Mouse (Mus musculus) heart, embryonic 10.5 days (tissue): ENCODE measurements around the gene Tmem110. TPM values are rescaled to one million over a fixed set of nuclear protein-coding genes. Genes with fewer than 3 reads are reported as not detected.

Experiments used
- DNase-seq: peaks from one replicate; pipeline ENCODE4 v3.0.0-alpha.2; 2017; ENCODE audit warnings: low spot score
- H3K27ac ChIP-seq: fragments of 300-500 bp; sonication (generic); 2 replicates; pipeline ENCODE4 v1.5.1; 2016; ENCODE audit warnings: mild to moderate bottlenecking
- H3K27me3 ChIP-seq: fragments of 300-500 bp; sonication (generic); 2 replicates; pipeline ENCODE4 v1.6.1; 2016; ENCODE audit warnings: mild to moderate bottlenecking; ENCODE audit not compliant: poor library complexity, insufficient read depth, severe bottlenecking
- H3K36me3 ChIP-seq: fragments of 300-500 bp; sonication (generic); 2 replicates; pipeline ENCODE4 v1.6.1; 2016; ENCODE audit warnings: mild to moderate bottlenecking, moderate library complexity
- H3K4me1 ChIP-seq: fragments of 300-500 bp; sonication (generic); 2 replicates; pipeline ENCODE4 v1.6.1; 2016; ENCODE audit warnings: mild to moderate bottlenecking
- H3K4me3 ChIP-seq: fragments of 300-500 bp; sonication (generic); 2 replicates; pipeline ENCODE4 v1.5.1; 2016; ENCODE audit warnings: mild to moderate bottlenecking, moderate library complexity
- H3K9me3 ChIP-seq: fragments of 300-500 bp; sonication (generic); 2 replicates; pipeline ENCODE4 v1.6.1; 2016; ENCODE audit warnings: mild to moderate bottlenecking, moderate library complexity
- WGBS: fragments of 180-500 bp; shearing (Covaris S2); methylation state at CpG from one replicate; pipeline ENCODE4 v1.1.7; 2016; 5-methylcytosine and 5-hydroxymethylcytosine counted together
- polyA plus RNA-seq: library from polyadenylated mRNA; unstranded; fragments of >200 nt; fragmentation: Nextera tagmentation; extraction: Ambion mirVana; gene quantifications from 2 replicates; pipeline ENCODE4 v1.2.1, GENCODE M21; 2016

Tmem110 gene
- polyA plus RNA-seq, 1 experiment from 2014 or later: 25.1 TPM

- Histone ChIP-seq H3K9me3 (no peaks in the 10 kb centered on the region), H3K27ac (no peak overlapping the region), H3K36me3 (0 out of 2 replicates have a peak, but pooled peaks cover 2% of the 10 kb centered on the region), H3K4me1 (peaks cover 19% of the 10 kb centered on the region), H3K4me3 (no peak overlapping the region), H3K27me3 (peaks cover 10% of the 10 kb centered on the region; the same call in 1 of the 2 replicates)
- DNase-seq: no peak
- 11% methylated on average over 3 of the region's 3 CpGs for WGBS
These were observed 59.9 kb downstream of the Tmem110 start for GRCm38 (mm10) chr14:30885298-30885697.

DNA sequence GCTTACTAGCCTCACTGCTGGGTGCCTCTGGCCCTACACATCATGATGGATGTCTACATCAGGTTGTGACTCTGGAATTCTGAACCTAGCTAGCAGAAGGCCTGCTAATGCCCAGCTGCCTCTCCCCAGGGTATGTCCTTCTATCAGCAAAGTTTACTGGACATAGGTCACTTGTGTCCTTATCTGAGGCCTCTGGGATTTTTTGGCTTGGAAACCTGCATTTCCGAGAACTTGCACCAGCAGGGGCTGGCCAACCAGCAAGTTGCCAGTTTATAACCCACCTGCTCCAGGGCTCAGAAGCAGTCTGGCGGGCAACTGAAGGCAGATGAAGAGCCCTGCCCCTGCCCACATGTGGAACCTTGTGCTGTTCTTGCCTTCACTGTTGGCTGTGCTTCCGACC lies 60.8 kb downstream of the Tmem110 start, which contains the start of gene Itih4:
Itih4 (plus strand) TSS at position 273 of the 400 bp plus-strand sequence.
- Histone ChIP-seq H3K4me3 (no peak within 1 kb of the TSS), H3K27ac (no peak within 1 kb of the TSS), H3K36me3 (no peaks in the 10 kb centered on the region), H3K27me3 (peaks cover 10% of the 10 kb centered on the region; the same call in 1 of the 2 replicates), H3K4me1 (peaks cover 15% of the 10 kb centered on the region), H3K9me3 (no peaks in the 10 kb centered on the region)
- 68% methylated on average over 3 of the region's 3 CpGs for WGBS
- DNase-seq: no peak

DNA sequence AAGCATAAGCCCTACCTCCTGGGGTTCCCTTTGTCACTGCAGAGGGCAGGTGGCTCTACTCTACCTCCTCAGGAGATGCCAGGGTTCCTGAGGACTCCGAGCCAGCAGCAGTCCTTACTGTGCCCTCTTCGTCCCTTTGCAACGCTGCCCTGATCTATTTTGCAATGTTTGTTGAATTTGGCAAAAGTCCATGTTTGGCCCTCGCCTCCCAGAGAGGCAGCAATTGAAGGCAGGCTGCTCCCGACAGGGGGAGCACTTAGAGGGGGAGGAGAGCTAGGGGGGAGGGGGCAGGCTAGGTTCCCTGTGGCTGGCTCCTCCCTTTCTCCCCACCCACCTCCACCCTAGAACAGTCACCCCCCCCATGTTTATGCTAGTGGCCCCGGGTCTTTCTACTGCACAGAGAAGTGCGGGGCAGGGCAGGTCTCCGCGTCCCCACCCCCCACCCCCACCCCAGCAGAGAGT lies 62.9 kb downstream of the Tmem110 start:
- Histone ChIP-seq H3K27me3 (peaks cover 16% of the 10 kb centered on the region; the same call in 1 of the 2 replicates), H3K4me1 (peaks cover 9% of the 10 kb centered on the region), H3K27ac (peak overlapping the region; percentile 69; the same call in 1 of the 2 replicates), H3K36me3 (no peaks in the 10 kb centered on the region), H3K4me3 (no peak overlapping the region), H3K9me3 (no peaks in the 10 kb centered on the region)
- WGBS: 10% methylated on average over 8 of the region's 9 CpGs
- DNase-seq: no peak

DNA sequence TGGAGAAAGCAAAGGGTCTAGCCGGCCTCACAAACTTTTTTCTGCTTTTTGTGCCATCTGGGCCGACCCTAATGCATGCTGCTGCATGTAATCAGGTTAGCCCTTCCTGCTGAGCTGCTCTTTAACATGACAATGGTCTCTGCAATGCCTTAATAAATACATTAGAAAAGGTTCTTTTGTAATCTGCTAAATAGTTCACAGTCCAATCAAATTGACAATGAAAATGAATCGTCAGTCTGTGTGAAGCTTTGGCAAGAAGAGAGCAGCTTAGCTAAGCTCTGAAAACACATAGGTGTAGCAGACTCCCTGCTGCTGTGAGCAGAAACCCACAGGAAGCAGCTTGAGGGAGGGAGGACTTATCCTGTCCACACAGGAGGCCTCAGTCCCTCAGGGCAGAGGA lies 74.6 kb downstream of the Tmem110 start:
- Histone ChIP-seq H3K4me1 (peaks cover 7% of the 10 kb centered on the region), H3K27me3 (no peaks in the 10 kb centered on the region), H3K36me3 (no peaks in the 10 kb centered on the region), H3K9me3 (no peaks in the 10 kb centered on the region; the same call in 1 of the 2 replicates), H3K4me3 (no peak overlapping the region), H3K27ac (no peak overlapping the region)
- 63% methylated on average over 3 of the region's 3 CpGs for WGBS
- no peak for DNase-seq

GRCm38 (mm10) chr14:30902628-30903027 lies 77.2 kb downstream of the Tmem110 start:
- Histone ChIP-seq H3K36me3 (no peaks in the 10 kb centered on the region), H3K27ac (no peak overlapping the region), H3K4me3 (no peak overlapping the region), H3K9me3 (no peaks in the 10 kb centered on the region; the same call in 1 of the 2 replicates), H3K4me1 (no peaks in the 10 kb centered on the region), H3K27me3 (no peaks in the 10 kb centered on the region)
- WGBS: 84% methylated on average over 5 of the region's 5 CpGs
- DNase-seq: no peak

DNA sequence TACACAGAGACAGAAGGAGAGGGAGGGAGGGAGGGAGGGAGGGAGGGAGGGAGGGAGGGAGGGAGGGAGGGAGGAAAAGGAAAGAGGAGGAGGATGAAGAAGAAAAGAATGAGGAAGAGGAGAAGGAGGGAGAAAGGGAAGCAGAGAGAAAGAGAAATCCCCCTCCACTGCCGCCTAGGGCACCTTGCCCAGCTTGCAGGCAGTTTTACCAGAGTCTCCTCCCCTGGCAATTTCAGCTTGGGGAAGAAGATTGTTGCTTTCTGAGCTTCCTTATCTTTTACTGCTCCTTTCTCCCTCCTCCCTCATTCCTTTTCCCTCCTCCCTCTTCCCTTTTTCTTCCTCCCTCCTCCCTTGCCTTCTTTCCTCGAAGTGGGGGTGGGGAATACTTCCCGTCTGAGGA lies 77.6 kb downstream of the Tmem110 start:
- WGBS: 65% methylated on average over 3 of the region's 3 CpGs
- no peak for DNase-seq
- no peak overlapping the region for H3K4me3 ChIP-seq
- H3K27me3 ChIP-seq: no peaks in the 10 kb centered on the region
- no peaks in the 10 kb centered on the region; the same call in 1 of the 2 replicates for H3K9me3 ChIP-seq
- H3K4me1 ChIP-seq: no peaks in the 10 kb centered on the region
- no peaks in the 10 kb centered on the region for H3K36me3 ChIP-seq
- H3K27ac ChIP-seq: no peak overlapping the region

GRCm38 (mm10) chr14:30904307-30904706 lies 78.9 kb downstream of the Tmem110 start:
- WGBS: 79% methylated on average over 8 of the region's 8 CpGs
- no peak overlapping the region for H3K4me3 ChIP-seq
- H3K27ac ChIP-seq: no peak overlapping the region
- H3K36me3 ChIP-seq: no peaks in the 10 kb centered on the region
- no peaks in the 10 kb centered on the region; the same call in 1 of the 2 replicates for H3K9me3 ChIP-seq
- no peaks in the 10 kb centered on the region for H3K27me3 ChIP-seq
- H3K4me1 ChIP-seq: no peaks in the 10 kb centered on the region
- DNase-seq: no peak

DNA sequence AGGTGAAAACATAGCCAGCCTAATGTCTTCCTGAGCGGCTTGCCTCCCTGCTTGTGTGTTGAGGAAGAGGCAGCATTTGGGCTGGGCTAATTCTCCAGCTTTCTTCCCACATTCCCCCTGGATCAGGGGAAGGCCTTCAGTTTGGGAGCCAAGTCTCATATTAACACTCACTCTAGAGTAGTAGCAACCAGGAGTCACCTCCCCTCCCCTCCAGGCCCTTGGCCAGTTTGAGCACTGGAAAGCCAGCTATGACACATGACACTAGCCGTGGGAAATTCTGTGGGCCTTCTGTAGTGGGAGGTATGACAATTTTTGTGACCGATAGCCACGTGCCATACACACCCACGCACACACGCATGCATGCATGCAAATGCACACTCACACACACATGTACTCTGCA lies 80.6 kb downstream of the Tmem110 start:
- Histone ChIP-seq H3K4me3 (no peak overlapping the region), H3K27me3 (no peaks in the 10 kb centered on the region), H3K9me3 (no peaks in the 10 kb centered on the region), H3K27ac (no peak overlapping the region), H3K36me3 (no peaks in the 10 kb centered on the region), H3K4me1 (no peaks in the 10 kb centered on the region)
- DNase-seq: no peak
- 88% methylated on average over 6 of the region's 6 CpGs for WGBS

DNA sequence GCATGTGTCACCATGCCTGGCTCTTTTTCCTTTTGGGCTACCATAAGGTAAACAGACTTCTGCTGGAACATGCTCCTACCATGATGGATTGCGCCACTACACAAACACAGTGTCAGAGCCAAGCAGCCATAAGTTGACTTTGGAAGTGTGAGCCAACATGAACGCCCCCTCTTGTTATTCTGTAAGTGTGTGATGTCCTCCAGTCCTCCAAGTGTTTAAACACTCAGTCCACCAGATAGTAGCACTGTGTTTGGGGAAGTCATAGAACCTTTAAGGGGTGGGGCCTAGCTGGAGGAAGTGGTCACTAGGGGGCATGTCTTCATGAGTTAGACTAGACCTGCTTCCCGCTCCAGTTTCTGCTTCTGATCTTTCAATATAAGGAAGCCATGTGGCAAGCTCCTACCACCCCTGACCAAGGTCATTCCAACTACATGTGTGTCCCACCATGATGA lies 82.5 kb downstream of the Tmem110 start:
- no peak for DNase-seq
- Histone ChIP-seq H3K27ac (no peak overlapping the region), H3K27me3 (no peaks in the 10 kb centered on the region)

GRCm38 (mm10) chr14:30911141-30911540 lies 85.8 kb downstream of the Tmem110 start:
- H3K9me3 ChIP-seq: no peaks in the 10 kb centered on the region
- WGBS: 89% methylated on average over 8 of the region's 8 CpGs
- no peak overlapping the region for H3K27ac ChIP-seq
- no peak overlapping the region for H3K4me3 ChIP-seq
- no peak for DNase-seq
- H3K4me1 ChIP-seq: no peaks in the 10 kb centered on the region
- H3K27me3 ChIP-seq: no peaks in the 10 kb centered on the region; the same call in 1 of the 2 replicates
- H3K36me3 ChIP-seq: no peaks in the 10 kb centered on the region

More for the DNA sequence above, 82.5 kb downstream of the Tmem110 start:
- 79% methylated on average over 3 of the region's 3 CpGs for WGBS
- H3K4me3 ChIP-seq: no peak overlapping the region
- H3K4me1 ChIP-seq: no peaks in the 10 kb centered on the region
- H3K36me3 ChIP-seq: no peaks in the 10 kb centered on the region
- H3K9me3 ChIP-seq: no peaks in the 10 kb centered on the region

DNA sequence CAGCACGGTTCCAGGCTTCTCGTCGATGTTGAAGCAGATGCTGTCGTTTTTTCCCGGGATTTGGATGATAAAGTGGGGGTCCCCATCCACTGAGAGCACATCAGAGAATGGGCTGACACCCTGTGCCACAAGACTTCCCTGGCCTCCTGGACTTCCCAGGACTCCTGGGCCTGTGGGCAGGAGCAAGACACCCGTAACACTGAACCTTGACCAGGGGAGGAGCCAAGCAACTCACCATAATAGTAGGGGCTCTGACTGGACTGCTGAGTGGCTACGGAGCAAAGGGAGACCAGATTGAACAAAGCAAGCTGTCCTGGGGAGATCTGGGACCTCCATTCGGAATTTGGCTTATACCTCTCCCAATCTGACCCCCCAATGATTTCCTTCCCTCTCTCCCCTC lies 87.3 kb downstream of the Tmem110 start:
- 76% methylated on average over 8 of the region's 8 CpGs for WGBS

DNA sequence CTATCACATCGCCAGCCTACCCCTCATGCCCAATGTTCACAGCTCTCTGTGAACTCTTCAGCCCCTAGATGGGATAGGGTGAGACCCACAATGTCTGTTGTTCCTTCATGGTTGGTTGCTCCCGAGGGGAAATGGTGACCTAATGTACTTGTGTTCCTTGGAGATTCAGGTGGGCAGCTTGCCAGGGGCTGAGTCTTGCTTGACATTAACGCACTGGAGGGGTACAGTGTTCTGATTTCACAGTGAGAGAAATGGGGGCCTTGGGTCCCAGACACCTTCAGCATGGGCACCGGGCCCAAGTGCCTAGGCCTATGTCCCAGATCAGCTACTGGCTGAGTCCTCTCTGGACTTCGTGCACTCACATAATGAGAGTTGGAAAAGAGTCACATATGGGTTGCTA lies 88.0 kb downstream of the Tmem110 start:
- H3K9me3 ChIP-seq: no peaks in the 10 kb centered on the region
- no peak overlapping the region for H3K4me3 ChIP-seq
- H3K27ac ChIP-seq: no peak overlapping the region
- DNase-seq: no peak
- no peaks in the 10 kb centered on the region for H3K4me1 ChIP-seq
- no peaks in the 10 kb centered on the region; the same call in 1 of the 2 replicates for H3K27me3 ChIP-seq
- H3K36me3 ChIP-seq: no peaks in the 10 kb centered on the region
- 89% methylated on average over 5 of the region's 5 CpGs for WGBS

More for the DNA sequence above, 87.3 kb downstream of the Tmem110 start:
- no peak for DNase-seq
- Histone ChIP-seq H3K4me1 (no peaks in the 10 kb centered on the region), H3K27ac (no peak overlapping the region), H3K27me3 (no peaks in the 10 kb centered on the region; the same call in 1 of the 2 replicates), H3K9me3 (no peaks in the 10 kb centered on the region), H3K36me3 (no peaks in the 10 kb centered on the region), H3K4me3 (no peak overlapping the region)

- WGBS: 84% methylated on average over 1 of the region's 1 CpGs
- Histone ChIP-seq H3K9me3 (no peaks in the 10 kb centered on the region), H3K36me3 (no peaks in the 10 kb centered on the region), H3K27me3 (no peaks in the 10 kb centered on the region; the same call in 1 of the 2 replicates), H3K4me3 (no peak overlapping the region), H3K27ac (no peak overlapping the region), H3K4me1 (no peaks in the 10 kb centered on the region)
- DNase-seq: no peak
These were observed 91.1 kb downstream of the Tmem110 start for GRCm38 (mm10) chr14:30916516-30916915.
